Mouse (Mus musculus) neural tube, embryonic 12.5 days (tissue): ENCODE measurements at regions not wholly inside any gene's neighbourhood (a gene's known extent, or its start where the extent isn't known, plus 50 kb on each side); places are given as distances from the start of the nearest gene placed in this dataset.

Experiments used
- ATAC-seq: fragments of 200-750 bp; cut with Nextera tagmentation; 2 replicates; pipeline ENCODE4 v1.8.0; 2017; ENCODE audit warnings: low read depth, mild to moderate bottlenecking, moderate TSS enrichment, moderate library complexity; ENCODE audit not compliant: low FRiP score
- H3K27ac ChIP-seq: fragments of 300-500 bp; sonication (generic); 2 replicates; pipeline ENCODE4 v1.5.1; 2016
- H3K27me3 ChIP-seq: fragments of 300-500 bp; sonication (generic); replicated peaks from 2 replicates; pipeline ENCODE4 v1.6.1; 2016; ENCODE audit warnings: mild to moderate bottlenecking
- H3K36me3 ChIP-seq: fragments of 300-500 bp; sonication (generic); 2 replicates; pipeline ENCODE4 v1.6.1; 2016; ENCODE audit warnings: mild to moderate bottlenecking
- H3K4me1 ChIP-seq: fragments of 300-500 bp; sonication (generic); 2 replicates; pipeline ENCODE4 v1.6.1; 2016
- H3K4me2 ChIP-seq: fragments of 300-500 bp; sonication (generic); replicated peaks from 2 replicates; pipeline ENCODE4 v1.6.1; 2016; ENCODE audit warnings: mild to moderate bottlenecking
- H3K4me3 ChIP-seq: fragments of 300-500 bp; sonication (generic); 2 replicates; pipeline ENCODE4 v1.5.1; 2016
- H3K9ac ChIP-seq: fragments of 300-500 bp; sonication (generic); 2 replicates; pipeline ENCODE4 v1.6.1; 2016; ENCODE audit warnings: mild to moderate bottlenecking
- H3K9me3 ChIP-seq: fragments of 300-500 bp; sonication (generic); 2 replicates; pipeline ENCODE4 v1.6.1; 2016; ENCODE audit warnings: mild to moderate bottlenecking
- WGBS: fragments of 180-500 bp; shearing (Covaris S2); methylation state at CpG from one replicate; pipeline ENCODE4 v1.1.7; 2016; 5-methylcytosine and 5-hydroxymethylcytosine counted together

DNA sequence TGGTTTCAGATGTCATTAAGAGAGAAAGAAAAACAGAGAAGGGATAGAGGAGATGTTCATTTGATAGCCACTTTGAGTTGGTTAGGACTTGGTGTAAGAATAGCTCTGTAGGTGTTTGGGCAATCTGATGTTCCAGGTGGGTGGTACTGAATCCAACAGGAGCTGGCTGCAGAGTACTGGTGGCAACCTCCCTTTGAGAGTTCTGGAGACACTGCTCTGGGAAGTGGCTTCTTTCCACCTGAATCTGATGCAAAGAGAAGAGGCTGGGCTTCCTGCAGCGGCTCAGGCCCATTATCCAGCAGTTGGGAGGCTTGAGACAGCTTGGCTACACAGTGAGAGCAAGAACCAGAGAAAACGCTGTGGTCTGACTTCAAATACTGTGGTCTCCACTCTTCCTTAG is 77.0 kb upstream of the Podxl start:
- no peak for ATAC-seq
- Histone ChIP-seq H3K9me3 (no peaks in the 10 kb centered on the region), H3K36me3 (no peaks in the 10 kb centered on the region), H3K27me3 (no peaks in the 10 kb centered on the region), H3K4me3 (no peak overlapping the region), H3K4me2 (no peak overlapping the region), H3K4me1 (peaks cover 12% of the 10 kb centered on the region), H3K9ac (no peak overlapping the region), H3K27ac (no peak overlapping the region)
- 73% methylated on average over 2 of the region's 2 CpGs for WGBS

DNA sequence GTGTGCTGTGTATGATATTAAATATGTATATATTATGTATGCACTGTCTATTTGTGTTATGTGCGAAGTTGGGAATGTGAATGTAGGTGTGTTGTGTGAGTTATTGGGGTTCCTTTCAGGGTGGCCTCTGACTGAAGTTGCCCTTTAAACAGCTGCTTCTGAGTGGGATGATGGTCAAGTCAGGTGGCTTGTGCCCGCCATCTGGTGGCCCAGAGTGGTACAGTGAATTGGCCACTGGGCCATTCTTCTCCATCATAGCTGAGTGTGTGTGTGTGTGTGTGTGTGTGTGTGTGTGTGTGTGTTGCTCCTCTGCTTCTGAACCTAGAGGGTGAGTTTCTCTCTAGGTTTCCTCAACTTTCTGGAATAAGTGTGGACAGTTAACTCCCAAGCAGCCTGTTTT is 75.7 kb upstream of the Podxl start:
- no peaks in the 10 kb centered on the region for H3K27me3 ChIP-seq
- ATAC-seq: peak; percentile 64; the same call in 1 of the 2 replicates

DNA sequence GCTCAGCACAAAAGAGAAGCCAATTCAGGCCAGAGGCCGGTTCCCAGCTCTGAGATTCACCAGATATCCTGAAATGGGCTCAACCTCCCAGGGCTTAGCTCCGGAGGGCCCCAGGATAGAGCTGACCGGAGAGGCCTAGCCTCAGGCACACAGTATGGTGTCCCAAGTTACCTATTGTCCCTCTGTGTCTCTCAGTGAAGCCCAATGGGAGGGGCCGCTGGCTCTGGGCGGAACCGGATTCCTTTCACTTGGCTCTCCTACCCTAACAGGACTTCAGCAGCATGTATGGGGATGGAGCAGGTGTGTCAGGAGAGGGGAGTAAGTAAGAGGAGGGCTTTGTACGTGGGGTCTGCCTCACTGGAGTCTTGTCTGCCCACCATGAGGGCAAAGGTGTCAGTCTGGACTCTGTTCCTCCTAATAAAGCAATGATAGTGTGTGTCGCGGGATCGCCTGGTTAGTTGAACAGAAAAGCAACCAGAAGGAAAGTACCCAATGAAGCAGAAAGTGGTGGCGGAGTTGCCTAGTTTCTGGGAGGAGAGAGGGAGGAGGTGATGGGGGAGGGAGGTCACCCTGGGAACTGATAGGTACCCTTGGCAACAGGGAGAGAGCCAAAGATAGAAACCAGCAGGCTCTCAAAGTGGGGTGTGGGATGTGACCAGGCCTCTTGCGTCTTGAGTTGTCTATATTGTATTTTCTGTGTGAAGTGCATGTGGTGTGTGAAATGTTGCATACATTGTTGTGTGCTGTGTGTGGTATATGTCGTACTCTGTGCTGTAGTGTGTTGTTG is 74.8 kb upstream of the Podxl start:
- Histone ChIP-seq H3K4me1 (peaks cover 12% of the 10 kb centered on the region), H3K4me3 (no peak overlapping the region), H3K27ac (no peak overlapping the region), H3K4me2 (no peak overlapping the region), H3K9me3 (no peaks in the 10 kb centered on the region), H3K9ac (no peak overlapping the region), H3K36me3 (no peaks in the 10 kb centered on the region), H3K27me3 (no peaks in the 10 kb centered on the region)
- ATAC-seq: no peak
- 38% methylated on average over 13 of the region's 13 CpGs for WGBS

More for the DNA sequence above, 75.7 kb upstream of the Podxl start:
- Histone ChIP-seq H3K4me1 (peaks cover 12% of the 10 kb centered on the region), H3K4me2 (no peak overlapping the region), H3K9ac (no peak overlapping the region), H3K36me3 (no peaks in the 10 kb centered on the region), H3K27ac (no peak overlapping the region), H3K4me3 (no peak overlapping the region), H3K9me3 (no peaks in the 10 kb centered on the region)
- WGBS: 18% methylated on average over 2 of the region's 2 CpGs

DNA sequence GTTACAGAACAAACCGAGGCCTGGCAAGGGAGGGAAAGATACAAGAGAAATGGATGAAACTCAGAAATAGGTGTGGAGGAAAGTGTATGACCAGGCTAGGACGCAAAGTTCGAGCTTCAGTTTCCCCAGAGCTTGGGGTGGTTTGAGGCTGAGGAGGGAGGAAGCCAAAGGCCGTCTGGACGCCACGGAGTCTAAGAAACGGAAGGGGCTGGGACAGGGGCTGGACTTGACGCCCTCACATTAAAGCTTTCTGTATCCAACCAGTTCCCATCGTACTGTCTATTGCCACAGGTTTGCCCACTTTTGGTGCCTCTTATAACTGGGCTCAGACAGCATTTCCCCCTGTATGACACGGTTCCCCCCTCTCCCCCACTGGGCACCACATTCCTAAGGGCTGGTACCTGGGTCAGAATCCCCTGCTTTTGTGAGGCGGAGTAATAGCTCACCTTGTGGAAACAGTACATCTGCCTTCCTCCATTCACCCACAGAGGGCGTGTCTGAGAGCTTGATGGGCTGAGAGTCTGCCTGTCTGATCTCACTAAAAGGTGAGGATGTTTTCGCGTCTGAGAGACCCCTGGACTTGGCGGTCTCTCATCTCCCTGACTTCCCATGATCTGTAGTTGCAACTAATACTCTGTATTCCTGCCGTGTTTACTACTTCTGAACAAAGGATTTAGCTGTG is 73.7 kb upstream of the Podxl start:
- Histone ChIP-seq H3K9me3 (no peaks in the 10 kb centered on the region), H3K4me2 (peak overlapping the region; percentile 7; the same call in 1 of the 2 replicates), H3K4me1 (peaks cover 9% of the 10 kb centered on the region), H3K27me3 (0 out of 2 replicates have a peak, but pooled peaks cover 4% of the 10 kb centered on the region), H3K9ac (no peak overlapping the region), H3K27ac (no peak overlapping the region), H3K36me3 (no peaks in the 10 kb centered on the region), H3K4me3 (no peak overlapping the region)
- no peak for ATAC-seq
- WGBS: 19% methylated on average over 16 of the region's 16 CpGs

DNA sequence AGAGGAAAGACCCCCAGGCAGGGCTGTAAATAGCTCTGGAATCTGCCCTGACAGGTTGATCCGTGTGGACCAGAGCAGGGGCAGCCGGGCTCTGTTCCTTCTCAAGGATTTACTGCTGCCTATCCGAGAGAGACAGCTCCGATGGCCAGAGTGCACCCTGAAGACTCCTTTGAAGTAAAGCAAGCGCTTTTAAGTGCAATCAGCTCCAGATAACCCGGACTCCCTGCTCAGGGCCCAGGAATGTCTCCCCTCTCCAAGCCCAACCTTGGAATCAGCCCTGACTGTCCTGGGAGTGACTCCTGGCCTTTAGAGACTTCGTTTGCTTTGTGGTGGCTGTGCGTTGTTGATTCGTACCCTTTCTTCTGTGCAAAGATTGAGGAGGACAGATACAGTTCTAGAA is 73.2 kb upstream of the Podxl start:
- ATAC-seq: no peak
- Histone ChIP-seq H3K9ac (no peak overlapping the region), H3K27me3 (0 out of 2 replicates have a peak, but pooled peaks cover 4% of the 10 kb centered on the region), H3K36me3 (no peaks in the 10 kb centered on the region), H3K4me2 (no peak overlapping the region), H3K27ac (no peak overlapping the region), H3K4me1 (peaks cover 8% of the 10 kb centered on the region), H3K4me3 (no peak overlapping the region), H3K9me3 (no peaks in the 10 kb centered on the region)
- WGBS: 14% methylated on average over 9 of the region's 9 CpGs

DNA sequence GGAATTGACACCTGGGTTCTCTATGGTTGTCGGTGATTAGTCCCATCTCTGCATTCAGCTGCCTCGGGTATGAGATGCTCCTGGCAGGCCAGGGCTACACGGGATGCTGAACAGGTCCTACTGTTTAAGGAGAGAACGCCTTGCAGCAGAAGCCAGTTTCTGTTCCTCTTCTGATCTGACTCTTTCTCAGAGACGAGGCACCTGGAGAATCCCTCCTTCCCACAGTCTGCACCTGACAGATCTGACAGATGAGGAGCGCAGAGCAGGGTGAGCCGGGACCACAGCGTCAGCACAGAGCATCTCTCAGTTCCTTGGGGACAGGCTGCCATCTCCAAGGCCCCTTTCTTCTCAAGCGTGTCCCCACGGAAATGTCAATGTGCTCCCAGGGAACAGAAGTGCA is 68.7 kb upstream of the Podxl start:
- Histone ChIP-seq H3K9me3 (no peaks in the 10 kb centered on the region), H3K4me1 (no peaks in the 10 kb centered on the region; the same call in 1 of the 2 replicates), H3K27me3 (0 out of 2 replicates have a peak, but pooled peaks cover 4% of the 10 kb centered on the region), H3K9ac (no peak overlapping the region), H3K36me3 (no peaks in the 10 kb centered on the region), H3K27ac (no peak overlapping the region), H3K4me3 (no peak overlapping the region), H3K4me2 (no peak overlapping the region)
- WGBS: 81% methylated on average over 10 of the region's 10 CpGs
- no peak for ATAC-seq

DNA sequence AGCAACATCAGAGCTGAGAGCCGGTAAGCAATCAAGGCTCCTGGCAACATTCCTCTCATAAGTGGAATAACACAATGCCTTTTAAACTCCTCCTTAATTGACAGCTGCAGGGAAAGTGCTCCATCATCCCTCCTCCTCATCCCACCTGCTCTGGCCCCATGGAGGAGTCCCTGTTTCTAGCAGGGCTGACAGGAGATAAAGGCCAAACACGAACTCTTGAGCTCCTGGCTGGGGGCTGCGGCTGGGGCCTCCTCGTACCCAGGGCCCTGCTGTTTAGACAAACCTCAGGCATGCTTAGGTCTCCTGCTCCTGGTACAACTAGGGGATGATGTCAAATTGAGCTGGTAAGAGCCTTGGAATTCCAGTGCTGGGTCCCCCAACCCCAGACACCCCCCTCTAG is 66.2 kb upstream of the Podxl start:
- WGBS: 68% methylated on average over 4 of the region's 4 CpGs
- H3K27me3 ChIP-seq: 0 out of 2 replicates have a peak, but pooled peaks cover 4% of the 10 kb centered on the region
- no peak for ATAC-seq

DNA sequence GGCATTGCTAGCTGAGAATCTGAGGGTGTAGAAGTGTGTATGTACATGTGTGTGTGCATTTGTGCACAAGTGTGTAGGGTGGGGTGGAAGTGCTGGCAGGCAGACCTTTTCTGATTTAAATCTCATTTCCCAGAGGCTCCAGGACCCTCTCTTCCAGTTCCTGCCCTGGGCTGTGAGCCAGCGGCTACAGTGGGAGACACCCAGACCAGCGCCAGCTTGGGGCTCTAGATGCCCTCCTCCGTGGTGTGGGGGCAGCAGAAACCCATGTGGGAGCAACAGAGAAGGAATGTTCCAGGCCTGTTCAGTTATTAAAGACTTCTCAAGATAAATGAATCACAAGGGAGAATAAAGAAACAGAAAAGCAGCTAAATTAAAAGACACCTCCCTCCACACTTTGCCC is 64.1 kb upstream of the Podxl start:
- Histone ChIP-seq H3K4me1 (no peaks in the 10 kb centered on the region), H3K36me3 (no peaks in the 10 kb centered on the region), H3K27me3 (no peaks in the 10 kb centered on the region), H3K4me3 (no peak overlapping the region), H3K9me3 (no peaks in the 10 kb centered on the region), H3K4me2 (no peak overlapping the region), H3K27ac (no peak overlapping the region), H3K9ac (no peak overlapping the region)
- WGBS: 93% methylated on average over 3 of the region's 3 CpGs
- no peak for ATAC-seq

More for the DNA sequence above, 66.2 kb upstream of the Podxl start:
- Histone ChIP-seq H3K27ac (no peak overlapping the region), H3K9ac (no peak overlapping the region), H3K9me3 (no peaks in the 10 kb centered on the region), H3K4me2 (no peak overlapping the region), H3K36me3 (no peaks in the 10 kb centered on the region), H3K4me1 (no peaks in the 10 kb centered on the region), H3K4me3 (no peak overlapping the region)

DNA sequence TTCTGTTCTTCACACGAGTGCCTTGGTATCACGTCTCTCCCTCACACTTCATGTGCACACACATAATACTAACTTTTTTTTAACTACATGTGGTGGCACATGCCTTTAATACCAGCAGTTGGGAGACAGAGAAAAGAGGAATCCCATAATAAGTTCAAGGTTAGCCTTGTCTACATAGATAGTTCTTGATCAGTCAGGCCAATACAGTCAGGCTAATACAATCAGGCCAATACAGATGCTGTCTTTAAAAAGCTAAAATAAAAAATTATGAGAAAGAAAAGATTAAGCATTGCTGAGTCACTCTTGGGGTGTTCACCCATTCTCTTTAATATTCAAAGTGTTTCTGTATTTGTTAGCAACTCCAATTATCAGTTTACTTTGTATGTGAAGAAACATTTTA is 61.3 kb upstream of the Podxl start:
- Histone ChIP-seq H3K36me3 (no peaks in the 10 kb centered on the region), H3K9me3 (no peaks in the 10 kb centered on the region), H3K4me2 (no peak overlapping the region), H3K27me3 (no peaks in the 10 kb centered on the region), H3K4me3 (no peak overlapping the region), H3K27ac (no peak overlapping the region), H3K4me1 (no peaks in the 10 kb centered on the region), H3K9ac (no peak overlapping the region)
- 81% methylated on average over 2 of the region's 2 CpGs for WGBS
- ATAC-seq: no peak

DNA sequence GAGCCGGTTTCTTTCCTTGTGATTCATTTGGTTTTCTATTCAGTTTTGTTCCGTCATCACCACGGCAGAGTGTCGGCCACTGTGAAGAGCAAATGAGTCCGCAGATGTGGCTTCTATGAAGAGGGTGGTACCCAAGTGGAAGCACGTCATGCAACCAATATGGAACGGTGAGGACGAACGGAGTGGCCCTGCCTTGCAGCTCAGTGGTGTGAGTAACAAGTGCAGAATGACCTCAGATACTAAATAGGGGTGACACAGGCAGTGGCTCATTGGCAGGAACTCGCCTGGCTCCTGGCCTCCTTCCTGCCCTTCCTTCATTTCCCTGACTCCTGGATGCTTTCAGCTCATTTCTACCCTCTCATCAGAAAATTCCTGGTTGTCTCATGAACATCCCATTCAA is 60.6 kb upstream of the Podxl start:
- Histone ChIP-seq H3K27ac (no peak overlapping the region), H3K27me3 (no peaks in the 10 kb centered on the region), H3K4me1 (no peaks in the 10 kb centered on the region), H3K4me3 (no peak overlapping the region), H3K9me3 (no peaks in the 10 kb centered on the region), H3K36me3 (no peaks in the 10 kb centered on the region), H3K4me2 (no peak overlapping the region), H3K9ac (no peak overlapping the region)
- ATAC-seq: no peak
- WGBS: 85% methylated on average over 10 of the region's 10 CpGs

DNA sequence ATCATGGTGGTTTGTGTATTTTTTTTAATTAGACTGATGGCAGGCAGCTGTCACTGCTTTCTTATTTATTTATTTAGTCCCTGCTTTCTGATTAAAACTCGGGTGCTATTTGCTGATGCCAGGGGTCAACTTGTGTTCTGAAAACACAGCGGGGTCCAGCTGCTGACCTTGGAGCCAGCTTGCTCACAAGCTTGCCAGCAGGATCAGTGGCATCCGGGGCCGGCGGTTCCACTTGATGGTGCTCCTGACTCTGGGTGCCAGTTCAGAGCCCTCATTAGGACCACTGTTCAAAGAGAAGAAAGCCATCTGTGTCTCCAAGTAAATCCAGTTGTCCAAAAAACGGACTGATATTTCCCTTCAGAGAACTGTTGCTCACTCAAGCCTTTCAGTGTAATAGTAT is 57.2 kb upstream of the Podxl start:
- Histone ChIP-seq H3K4me1 (no peaks in the 10 kb centered on the region), H3K27ac (no peak overlapping the region), H3K27me3 (no peaks in the 10 kb centered on the region), H3K9ac (no peak overlapping the region), H3K9me3 (no peaks in the 10 kb centered on the region), H3K4me2 (no peak overlapping the region), H3K4me3 (no peak overlapping the region), H3K36me3 (no peaks in the 10 kb centered on the region)
- WGBS: 80% methylated on average over 6 of the region's 6 CpGs
- no peak for ATAC-seq

DNA sequence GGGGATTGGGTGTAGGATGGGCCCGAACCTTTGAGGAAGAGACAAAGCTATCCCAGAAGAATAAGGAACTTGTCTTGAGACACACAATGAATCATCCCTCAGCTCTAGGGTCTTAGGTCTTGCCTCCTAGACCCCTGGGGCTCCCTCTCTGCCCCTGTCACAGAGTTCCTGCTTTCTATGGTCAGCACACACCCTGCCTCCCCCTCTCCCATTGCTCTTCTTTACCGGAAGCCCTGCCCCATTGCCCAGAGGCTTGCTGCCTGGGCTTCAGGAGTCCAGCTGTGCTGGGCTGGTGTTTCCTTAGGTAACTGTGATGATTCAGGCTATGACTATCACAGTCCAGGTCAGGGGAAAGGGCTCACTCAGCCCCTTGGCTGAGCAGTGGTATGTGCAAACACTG is 55.1 kb upstream of the Podxl start:
- H3K4me1 ChIP-seq: no peaks in the 10 kb centered on the region
- H3K27me3 ChIP-seq: no peaks in the 10 kb centered on the region
- H3K4me2 ChIP-seq: no peak overlapping the region
- no peak overlapping the region for H3K4me3 ChIP-seq
- H3K9me3 ChIP-seq: no peaks in the 10 kb centered on the region
- no peak overlapping the region for H3K9ac ChIP-seq
- H3K36me3 ChIP-seq: no peaks in the 10 kb centered on the region
- no peak overlapping the region for H3K27ac ChIP-seq
- 71% methylated on average over 2 of the region's 2 CpGs for WGBS
- no peak for ATAC-seq
